Mouse (Mus musculus): ENCODE measurements around the gene Pou2f2. TPM values are rescaled to one million over a fixed set of nuclear protein-coding genes. Genes with fewer than 3 reads are reported as not detected.

The Pou2f2 gene
- polyA plus RNA-seq, 1 experiment, result 0.52 TPM

DNA sequence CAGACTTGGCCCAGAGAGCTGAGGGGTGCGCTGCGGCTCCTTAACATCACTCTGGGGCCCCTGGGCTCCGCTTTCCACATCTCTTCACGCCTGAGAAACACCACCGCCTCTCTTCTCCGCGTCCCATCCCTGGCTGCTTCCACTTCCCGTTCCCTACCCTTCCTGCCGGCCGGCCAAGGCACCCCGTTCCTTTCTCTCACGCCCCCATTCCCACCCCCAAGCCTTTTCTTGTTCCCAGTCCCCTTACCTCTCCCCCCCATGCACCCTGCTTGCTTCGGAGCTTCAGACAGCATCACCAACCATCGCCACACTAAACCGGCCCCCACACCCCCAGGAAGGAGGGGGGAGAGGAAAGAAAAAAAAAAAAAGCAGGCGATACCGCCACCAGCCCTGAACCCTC is 1.2 kb downstream of the Pou2f2 start:
- Histone ChIP-seq H3K4me1 (ENCODE audit: control insufficient read depth, insufficient read depth, insufficient read length, low read length) (no peaks in the 10 kb centered on the region; the same call in 1 of the 2 replicates), H3K4me3 (ENCODE audit: insufficient read depth, low read depth, low read length) (peak overlapping the region; percentile 45), H3K27ac (replicated peaks; ENCODE audit: low read depth, low read length) (no peak overlapping the region)

DNA sequence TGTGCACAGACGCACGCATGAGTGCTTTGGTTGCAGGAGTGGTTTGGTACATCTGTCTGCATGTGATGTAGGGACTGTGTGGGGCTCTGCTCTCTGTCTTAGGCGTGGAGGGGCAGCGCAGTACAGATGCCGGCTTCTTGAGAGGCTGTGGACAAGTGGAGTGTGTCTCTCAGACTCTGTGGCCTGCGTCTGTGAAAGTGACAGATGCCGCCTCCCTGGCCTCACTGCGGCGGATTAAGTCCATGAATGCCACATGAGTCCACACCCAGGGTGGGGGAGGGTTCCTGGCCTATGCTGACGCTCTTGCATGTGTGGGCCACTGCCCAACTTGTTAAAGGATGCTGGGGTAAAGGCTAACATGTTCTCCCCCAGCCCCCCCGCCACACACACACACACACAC is 5.2 kb downstream of the Pou2f2 start:
- H3K4me3 ChIP-seq (ENCODE audit: insufficient read depth, low read depth, low read length), result no peak overlapping the region
- no peak overlapping the region for H3K27ac ChIP-seq (replicated peaks; ENCODE audit: low read depth, low read length)

DNA sequence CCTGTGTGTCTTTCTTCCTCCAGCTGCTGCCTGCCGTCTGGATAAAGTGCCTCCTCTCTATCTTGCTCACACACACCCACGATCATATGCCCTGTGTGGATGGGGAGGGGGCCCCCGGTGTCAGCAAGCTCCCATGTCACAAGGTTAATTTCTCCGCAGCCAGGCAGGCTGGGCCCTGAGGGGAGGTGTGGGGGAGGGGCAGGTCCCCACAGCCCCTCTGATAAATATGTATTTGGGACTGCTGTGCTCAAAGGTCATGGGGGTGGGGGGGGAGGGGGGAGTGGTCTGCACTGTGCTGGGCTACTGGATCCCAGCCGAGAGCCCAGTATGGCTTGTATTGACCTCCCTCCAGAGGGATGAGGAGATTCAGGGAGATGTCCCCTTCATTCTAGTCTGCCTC is 6.9 kb downstream of the Pou2f2 start:
- no peak overlapping the region for H3K27ac ChIP-seq (replicated peaks; ENCODE audit: low read depth, low read length)
- no peak overlapping the region for H3K4me3 ChIP-seq (ENCODE audit: insufficient read depth, low read depth, low read length)
- no peaks in the 10 kb centered on the region for H3K4me1 ChIP-seq (ENCODE audit: control insufficient read depth, insufficient read depth, insufficient read length, low read length)

More for the DNA sequence above, 5.2 kb downstream of the Pou2f2 start:
- H3K4me1 ChIP-seq (ENCODE audit: control insufficient read depth, insufficient read depth, insufficient read length, low read length), result no peaks in the 10 kb centered on the region; the same call in 1 of the 2 replicates

DNA sequence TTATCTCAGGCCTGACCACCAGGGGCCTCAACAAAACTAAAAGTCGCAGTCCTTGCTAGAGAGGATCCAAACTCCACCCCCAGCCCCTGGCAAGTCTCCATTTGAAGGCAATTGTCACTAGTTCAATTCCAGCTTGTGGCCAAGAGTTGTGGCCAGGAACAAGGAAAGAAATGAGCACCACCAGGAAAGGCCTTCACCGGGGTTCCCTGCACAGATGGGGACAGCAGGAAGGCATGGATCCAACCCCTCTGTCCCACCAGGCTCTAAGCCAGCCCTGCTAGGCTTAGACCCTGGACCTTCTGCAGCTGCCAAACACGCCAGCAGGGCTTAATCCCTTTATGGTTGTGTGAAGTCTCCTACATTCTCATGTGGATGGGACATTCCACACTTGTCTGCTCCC is 8.9 kb downstream of the Pou2f2 start:
- no peak overlapping the region for H3K4me3 ChIP-seq (ENCODE audit: insufficient read depth, low read depth, low read length)
- no peaks in the 10 kb centered on the region for H3K4me1 ChIP-seq (ENCODE audit: control insufficient read depth, insufficient read depth, insufficient read length, low read length)
- no peak overlapping the region for H3K27ac ChIP-seq (replicated peaks; ENCODE audit: low read depth, low read length)

DNA sequence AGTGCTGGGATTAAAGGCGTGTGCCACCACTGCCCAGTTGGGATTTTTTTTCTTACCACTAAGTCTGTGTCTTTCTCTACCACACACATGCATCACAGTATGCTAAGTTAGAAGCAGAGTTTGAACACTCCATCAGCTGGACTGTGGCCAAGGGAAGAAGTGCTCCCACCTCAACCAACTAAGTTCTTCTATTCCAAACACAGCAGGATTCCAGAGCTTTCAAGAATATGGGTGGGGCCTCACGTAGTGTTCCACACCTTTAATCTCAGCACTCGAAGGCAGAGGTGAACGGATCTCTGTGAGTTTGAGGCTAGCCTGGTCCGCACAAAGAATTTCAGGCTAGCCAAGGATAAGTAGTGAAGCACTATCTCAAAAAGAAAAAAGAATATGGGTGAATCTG is 13.4 kb downstream of the Pou2f2 start:
- H3K27ac ChIP-seq (replicated peaks; ENCODE audit: low read depth, low read length), result no peak overlapping the region
- no peaks in the 10 kb centered on the region for H3K4me1 ChIP-seq (ENCODE audit: control insufficient read depth, insufficient read depth, insufficient read length, low read length)
- H3K4me3 ChIP-seq (ENCODE audit: insufficient read depth, low read depth, low read length), result no peak overlapping the region

DNA sequence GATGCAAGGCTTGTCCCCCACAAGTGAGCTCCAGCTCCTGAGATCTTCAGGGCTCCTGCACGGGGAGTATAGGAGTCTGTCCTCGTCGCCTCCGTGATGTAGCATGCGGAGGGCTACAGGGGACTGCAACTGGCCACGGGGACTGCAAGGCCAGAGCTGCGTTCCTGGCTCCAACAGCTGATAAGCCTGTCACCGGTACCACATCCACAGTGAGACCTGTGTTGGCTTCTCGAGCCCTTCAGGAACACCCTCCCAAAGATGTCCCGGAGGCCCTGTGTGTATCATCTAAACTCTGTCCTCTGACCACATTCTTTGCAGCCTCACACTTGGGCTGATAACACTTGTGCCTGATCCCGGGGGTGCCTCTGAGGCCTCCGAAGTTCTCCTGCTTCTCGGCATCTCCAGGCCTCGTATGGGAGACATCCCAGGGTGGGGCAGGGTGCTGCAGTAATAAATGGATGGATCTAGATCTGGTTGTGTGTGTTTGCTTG is 23.3 kb downstream of the Pou2f2 start:
- Histone ChIP-seq H3K27ac (replicated peaks; ENCODE audit: low read depth, low read length) (no peak overlapping the region), H3K4me3 (ENCODE audit: insufficient read depth, low read depth, low read length) (no peak overlapping the region), H3K4me1 (ENCODE audit: control insufficient read depth, insufficient read depth, insufficient read length, low read length) (no peaks in the 10 kb centered on the region)

DNA sequence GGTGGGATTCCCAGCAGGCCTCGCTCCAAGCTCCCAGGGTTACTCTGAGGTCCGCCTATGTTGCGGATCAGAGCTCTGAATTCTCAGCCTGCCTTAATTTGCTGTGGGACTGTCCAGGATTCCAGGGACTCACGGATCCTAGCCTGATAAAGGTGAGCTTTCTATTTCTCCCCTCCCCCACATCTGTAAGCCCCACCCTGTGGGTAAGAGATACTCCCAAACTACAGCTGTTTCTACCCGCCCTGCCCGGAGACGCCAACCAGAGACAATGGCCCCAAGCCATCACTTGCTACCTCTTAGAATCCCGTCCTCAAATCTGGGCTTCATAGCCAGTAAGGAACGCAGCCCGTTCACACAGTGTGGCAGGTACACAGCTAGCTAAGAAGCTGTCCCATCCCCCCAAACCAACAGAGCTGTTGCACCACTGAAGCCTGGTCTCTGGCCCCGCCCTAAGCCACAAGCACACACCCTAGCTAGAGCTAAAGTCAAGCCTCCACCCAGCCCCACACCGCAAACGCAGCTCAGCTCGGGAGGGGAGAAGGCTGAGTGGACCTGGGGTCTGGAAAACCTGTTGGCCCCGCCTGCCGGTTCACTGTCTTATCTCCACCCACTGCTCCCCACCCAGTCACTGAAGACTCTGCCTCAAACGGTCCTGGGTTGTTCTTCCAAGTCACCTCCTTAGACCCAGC is 23.9 kb downstream of the Pou2f2 start:
- Histone ChIP-seq H3K4me3 (ENCODE audit: insufficient read depth, low read depth, low read length) (no peak overlapping the region), H3K27ac (replicated peaks; ENCODE audit: low read depth, low read length) (no peak overlapping the region)

DNA sequence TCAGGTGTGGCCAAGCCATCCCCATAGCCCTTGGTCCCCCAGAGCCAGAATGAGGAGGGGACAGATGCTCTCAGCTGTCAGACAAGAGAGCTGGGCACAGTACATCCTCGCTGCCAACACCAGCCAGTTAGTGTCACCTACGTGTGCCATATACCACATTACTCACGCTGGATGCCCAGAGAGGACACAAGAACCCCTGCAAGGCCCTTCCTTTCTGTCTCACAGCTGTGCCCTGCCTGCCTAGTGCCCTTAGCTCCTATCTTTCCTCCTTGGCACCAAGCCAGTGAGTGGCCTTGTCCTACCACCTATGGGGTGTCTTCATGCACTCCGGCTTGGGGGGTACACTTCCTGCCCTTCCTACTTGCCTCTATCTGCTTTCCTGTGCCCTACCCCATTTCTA is 24.9 kb downstream of the Pou2f2 start:
- no peaks in the 10 kb centered on the region for H3K4me1 ChIP-seq (ENCODE audit: control insufficient read depth, insufficient read depth, insufficient read length, low read length)
- no peak overlapping the region for H3K4me3 ChIP-seq (ENCODE audit: insufficient read depth, low read depth, low read length)
- H3K27ac ChIP-seq (replicated peaks; ENCODE audit: low read depth, low read length), result no peak overlapping the region

More for the DNA sequence above, 23.9 kb downstream of the Pou2f2 start:
- no peaks in the 10 kb centered on the region for H3K4me1 ChIP-seq (ENCODE audit: control insufficient read depth, insufficient read depth, insufficient read length, low read length)

DNA sequence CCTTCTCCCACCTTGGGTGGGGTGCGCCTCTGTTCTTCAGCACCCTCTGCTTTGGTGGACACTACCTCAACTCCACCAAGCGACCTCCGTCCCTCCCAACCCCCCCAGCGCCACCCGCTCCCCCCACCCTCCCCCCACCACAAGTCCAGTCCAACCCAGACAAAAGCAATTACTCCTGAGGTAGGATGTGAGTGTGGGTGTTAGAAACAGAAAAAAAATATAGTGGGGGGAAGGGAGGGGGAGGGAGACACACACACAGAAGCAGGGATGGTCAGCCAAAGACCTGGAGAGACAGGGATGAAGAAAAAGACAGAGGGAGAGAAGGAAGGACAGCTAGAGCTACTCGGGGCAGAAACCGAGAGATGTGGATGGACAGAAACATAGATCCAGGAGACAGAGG is 25.7 kb downstream of the Pou2f2 start:
- Histone ChIP-seq H3K4me1 (ENCODE audit: control insufficient read depth, insufficient read depth, insufficient read length, low read length) (no peaks in the 10 kb centered on the region), H3K4me3 (ENCODE audit: insufficient read depth, low read depth, low read length) (no peak overlapping the region), H3K27ac (replicated peaks; ENCODE audit: low read depth, low read length) (no peak overlapping the region)

DNA sequence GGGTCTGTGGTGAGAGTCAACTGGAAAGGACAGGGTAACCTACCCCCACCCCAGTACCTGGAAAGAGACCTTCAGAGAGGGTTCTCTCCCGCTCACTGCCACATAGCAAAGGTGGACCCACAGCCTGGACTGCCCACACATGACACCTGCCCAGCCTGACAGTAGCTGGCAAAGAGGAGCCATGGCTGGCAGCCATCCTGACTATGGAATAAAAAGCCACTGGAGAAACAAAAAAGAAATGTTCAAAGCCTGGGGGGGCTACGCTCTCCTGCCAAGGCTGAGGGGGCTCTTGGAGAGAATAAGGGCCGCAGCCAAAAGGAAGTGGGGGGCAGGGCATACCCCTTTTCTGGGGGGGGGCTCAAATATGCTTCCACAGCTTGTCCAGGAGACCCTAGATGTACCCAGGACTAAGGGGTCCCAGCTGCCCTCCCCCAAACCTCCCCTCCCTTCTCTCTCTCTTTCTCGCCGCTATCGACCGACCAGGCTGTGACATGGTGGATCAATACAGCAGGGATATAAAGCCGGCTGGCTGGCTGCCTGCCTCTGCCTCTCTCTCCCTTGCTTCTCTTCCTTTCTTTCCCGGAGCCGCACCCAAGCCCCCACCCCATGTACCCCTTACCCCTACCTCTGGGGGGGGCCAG is 27.5 kb downstream of the Pou2f2 start:
- no peaks in the 10 kb centered on the region for H3K4me1 ChIP-seq (ENCODE audit: control insufficient read depth, insufficient read depth, insufficient read length, low read length)
- H3K27ac ChIP-seq (replicated peaks; ENCODE audit: low read depth, low read length), result no peak overlapping the region
- no peak overlapping the region for H3K4me3 ChIP-seq (ENCODE audit: insufficient read depth, low read depth, low read length)

DNA sequence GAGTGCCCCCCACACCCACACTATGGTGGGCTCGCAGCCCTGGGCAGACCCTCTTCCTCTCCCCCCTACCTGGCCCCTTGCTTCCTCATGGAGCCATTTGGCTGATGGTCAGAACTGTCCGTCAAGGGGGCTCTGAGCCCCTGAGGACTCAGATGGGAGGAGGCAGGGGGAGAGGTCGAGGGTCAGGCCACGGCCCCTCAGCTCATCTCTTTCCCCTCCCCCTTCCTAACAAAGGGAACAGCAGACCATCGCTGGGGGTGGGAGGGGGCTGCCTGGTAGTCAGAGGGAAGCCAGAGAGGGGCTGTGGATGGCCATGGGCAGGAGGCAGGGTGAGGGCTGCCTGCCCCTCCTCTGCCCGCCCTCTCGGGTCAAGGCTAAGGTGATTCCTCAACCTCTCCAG is 28.5 kb downstream of the Pou2f2 start:
- no peaks in the 10 kb centered on the region for H3K4me1 ChIP-seq (ENCODE audit: control insufficient read depth, insufficient read depth, insufficient read length, low read length)
- no peak overlapping the region for H3K27ac ChIP-seq (replicated peaks; ENCODE audit: low read depth, low read length)
- H3K4me3 ChIP-seq (ENCODE audit: insufficient read depth, low read depth, low read length), result no peak overlapping the region

DNA sequence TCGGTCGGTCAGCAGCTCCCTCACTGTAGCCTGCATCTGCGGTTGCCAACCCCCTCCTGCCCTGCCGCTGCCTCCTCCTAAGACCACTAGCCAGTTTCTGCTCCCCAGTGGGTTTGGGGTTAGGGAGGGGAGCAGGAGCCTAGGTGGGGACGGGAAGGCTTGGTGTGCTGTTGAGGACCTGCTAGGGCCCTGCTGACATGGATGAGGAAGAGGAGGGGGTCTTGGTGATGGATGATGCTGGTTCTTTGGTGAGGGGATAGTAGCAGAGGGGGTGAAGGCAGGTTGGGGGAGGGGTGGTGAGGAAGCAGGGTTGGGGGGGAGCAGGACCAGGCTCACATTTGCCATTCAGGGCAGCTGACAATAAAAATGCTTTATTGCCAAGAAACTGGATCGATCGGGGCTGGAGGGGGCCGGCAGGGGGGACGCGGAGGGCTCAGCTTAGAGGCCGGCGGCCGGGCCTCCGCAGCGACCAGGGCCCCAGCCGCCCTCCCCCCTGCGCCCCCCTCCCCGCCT is 29.3 kb downstream of the Pou2f2 start:
- H3K4me1 ChIP-seq (ENCODE audit: control insufficient read depth, insufficient read depth, insufficient read length, low read length), result no peaks in the 10 kb centered on the region
- H3K4me3 ChIP-seq (ENCODE audit: insufficient read depth, low read depth, low read length), result no peak overlapping the region
- H3K27ac ChIP-seq (replicated peaks; ENCODE audit: low read depth, low read length), result no peak overlapping the region

DNA sequence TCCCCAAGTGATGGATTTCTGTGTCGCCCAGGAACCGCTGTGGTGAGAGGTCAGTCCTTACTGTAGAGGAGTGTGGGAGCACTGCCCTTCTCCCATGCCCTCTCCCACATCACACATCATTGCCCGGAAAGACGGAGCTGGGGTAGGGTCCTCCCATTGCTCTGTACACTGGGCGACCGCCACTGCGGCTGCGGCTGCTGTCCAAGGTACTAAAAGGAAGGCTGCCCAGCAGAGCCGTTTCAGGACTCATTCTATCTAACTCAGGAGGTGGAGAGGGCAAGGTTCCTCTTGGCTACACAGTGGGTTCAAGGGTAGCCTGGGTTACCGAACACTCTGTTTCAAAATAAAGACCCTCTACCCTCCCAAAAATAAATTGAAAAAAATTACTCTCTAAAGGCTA is 33.6 kb downstream of the Pou2f2 start:
- no peak overlapping the region for H3K4me3 ChIP-seq (ENCODE audit: insufficient read depth, low read depth, low read length)
- no peak overlapping the region for H3K27ac ChIP-seq (replicated peaks; ENCODE audit: low read depth, low read length)
- no peaks in the 10 kb centered on the region for H3K4me1 ChIP-seq (ENCODE audit: control insufficient read depth, insufficient read depth, insufficient read length, low read length)

DNA sequence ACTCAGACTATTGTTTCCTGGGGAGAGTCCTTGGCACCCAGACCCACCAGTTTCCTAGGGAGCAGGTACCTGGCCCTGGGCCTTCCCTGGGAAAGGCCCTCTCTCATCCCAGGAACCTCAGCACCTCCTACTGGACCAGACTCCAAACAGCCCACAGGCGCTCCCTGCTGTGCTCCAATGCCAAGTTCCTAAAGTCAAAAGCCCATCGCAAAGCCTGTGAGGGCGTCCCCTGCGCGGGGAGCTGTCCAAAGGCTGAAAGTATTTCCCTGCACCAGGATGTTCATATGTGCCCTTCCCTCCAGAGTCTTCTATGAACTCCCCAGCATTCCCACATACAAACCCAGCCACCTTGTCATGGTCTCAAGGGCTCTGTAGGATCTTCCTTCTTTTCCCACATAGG is 37.8 kb downstream of the Pou2f2 start:
- H3K4me3 ChIP-seq (ENCODE audit: insufficient read depth, low read depth, low read length), result no peak overlapping the region
- H3K4me1 ChIP-seq (ENCODE audit: control insufficient read depth, insufficient read depth, insufficient read length, low read length), result no peaks in the 10 kb centered on the region
- no peak overlapping the region for H3K27ac ChIP-seq (replicated peaks; ENCODE audit: low read depth, low read length)

DNA sequence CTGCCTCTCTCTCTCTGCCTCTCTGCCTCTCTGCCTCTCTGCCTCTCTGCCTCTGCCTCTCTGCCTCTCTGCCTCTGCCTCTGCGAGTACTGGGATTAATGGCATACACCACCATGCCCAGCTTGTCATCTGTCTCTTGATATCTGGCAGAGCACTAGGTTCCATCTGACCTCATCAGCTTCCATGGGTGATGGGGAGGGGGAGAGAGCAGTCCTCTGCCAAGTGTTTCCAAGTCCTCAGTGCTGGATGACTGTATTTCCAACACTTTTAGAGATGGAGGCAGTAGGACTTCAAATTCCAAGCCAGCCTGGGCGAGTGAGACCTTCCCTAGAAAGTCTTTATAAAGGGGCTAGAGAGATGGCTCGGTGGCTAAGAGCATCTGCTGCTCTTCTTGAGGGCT is 42.0 kb downstream of the Pou2f2 start:
- H3K27ac ChIP-seq (replicated peaks; ENCODE audit: low read depth, low read length), result no peak overlapping the region
- no peak overlapping the region for H3K4me3 ChIP-seq (ENCODE audit: insufficient read depth, low read depth, low read length)
- H3K4me1 ChIP-seq (ENCODE audit: control insufficient read depth, insufficient read depth, insufficient read length, low read length), result no peaks in the 10 kb centered on the region

Measured in brown adipose tissue, adult 24 weeks (tissue).